ENCODE assay signal across 8 mouse cellular contexts in the genomic region with DNA sequence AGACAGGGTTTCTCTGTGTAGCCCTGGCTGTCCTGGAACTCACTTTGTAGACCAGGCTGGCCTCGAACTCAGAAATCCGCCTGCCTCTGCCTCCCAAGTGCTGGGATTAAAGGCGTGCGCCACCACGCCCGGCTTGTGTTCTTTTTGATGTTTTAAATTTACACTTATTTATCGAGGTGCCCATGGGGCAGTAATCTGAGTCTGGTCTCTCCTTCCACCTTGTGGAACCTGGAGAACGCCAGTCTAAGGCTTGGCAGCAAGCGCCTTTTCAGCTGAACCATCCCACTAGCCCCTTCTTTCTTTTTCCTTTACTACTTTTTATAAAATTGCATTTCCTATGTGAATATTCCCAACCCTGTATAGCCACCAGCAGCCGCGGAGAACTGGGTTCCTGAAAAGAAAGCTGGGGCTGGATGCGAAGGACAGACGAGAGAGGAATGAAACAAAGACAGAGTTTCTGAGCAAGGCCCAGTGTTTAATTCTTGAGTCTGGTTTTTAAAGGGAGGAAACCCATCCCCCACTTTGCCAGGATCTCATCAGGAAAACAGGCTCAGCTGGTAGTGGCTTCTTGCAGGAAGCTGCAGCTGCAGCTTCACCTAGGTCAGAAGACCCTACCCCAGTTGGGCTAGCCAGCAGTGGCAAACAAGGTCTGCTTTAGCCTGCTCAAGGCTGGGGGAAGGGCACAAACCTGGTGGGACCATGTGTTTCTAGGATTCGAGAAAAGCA. TPM values are rescaled to one million over a fixed set of nuclear protein-coding genes. Genes with fewer than 3 reads are reported as not detected.
DNase-seq lines count a peak whose midpoint lies in the region; ATAC-seq and TF ChIP-seq lines count a peak whose summit lies in the region.

No protein-coding gene starts in this region.

- H3K27ac ChIP-seq in heart, embryonic 11.5 days (ENCODE audit: low read depth, low read length): peak overlapping the region; percentile 35; the same call in 1 of the 2 replicates
- peak overlapping the region; percentile 66; the same call in 1 of the 2 replicates for H3K27ac ChIP-seq in ES-E14 (ENCODE audit: insufficient read depth, low read depth, low read length, poor library complexity, severe bottlenecking)
- peak overlapping the region; percentile 90; the same call in 1 of the 2 replicates for H3K27ac ChIP-seq in embryonic facial prominence, embryonic 13.5 days
- peak overlapping the region; percentile 41; the same call in 1 of the 2 replicates for H3K27ac ChIP-seq in intestine, embryonic 15.5 days
- no peak overlapping the region for H3K27ac ChIP-seq in midbrain, embryonic 11.5 days (ENCODE audit: low read depth, low read length)

- peak overlapping the region; percentile 77 for H3K4me3 ChIP-seq in heart, embryonic 11.5 days (ENCODE audit: low read depth, low read length)
- H3K4me3 ChIP-seq in ES-E14 (ENCODE audit: insufficient read depth in 1 of 2, low read depth in 1 of 2, low read length in 2 of 2, poor library complexity in 1 of 2, severe bottlenecking in 1 of 2): peak overlapping the region; percentile 77 to 88
- H3K4me3 ChIP-seq in embryonic facial prominence, embryonic 13.5 days: peak overlapping the region; percentile 77
- H3K4me3 ChIP-seq in intestine, embryonic 15.5 days (replicated peaks): peak overlapping the region; percentile 76
- peak overlapping the region; percentile 78 for H3K4me3 ChIP-seq in midbrain, embryonic 11.5 days (ENCODE audit: low read depth, low read length)

- H3K27me3 ChIP-seq in heart, embryonic 11.5 days (ENCODE audit: control insufficient read depth, insufficient read depth, low read length): no peaks in the 10 kb centered on the region; the same call in 1 of the 2 replicates
- peaks cover 3% of the 10 kb centered on the region; the same call in 1 of the 2 replicates for H3K27me3 ChIP-seq in embryonic facial prominence, embryonic 13.5 days
- no peaks in the 10 kb centered on the region for H3K27me3 ChIP-seq in intestine, embryonic 15.5 days (replicated peaks)
- no peaks in the 10 kb centered on the region for H3K27me3 ChIP-seq in midbrain, embryonic 11.5 days (ENCODE audit: control insufficient read depth, insufficient read depth, low read length)

- peak overlapping the region; percentile 79 for H3K4me2 ChIP-seq in heart, embryonic 11.5 days
- peak overlapping the region; percentile 71 for H3K4me2 ChIP-seq in embryonic facial prominence, embryonic 13.5 days
- H3K4me2 ChIP-seq in intestine, embryonic 15.5 days (replicated peaks): peak overlapping the region; percentile 65
- peak overlapping the region; percentile 44 for H3K4me2 ChIP-seq in midbrain, embryonic 11.5 days

- H3K36me3 ChIP-seq in heart, embryonic 11.5 days (ENCODE audit: control insufficient read depth, insufficient read depth, low read length): no peaks in the 10 kb centered on the region; the same call in 1 of the 2 replicates
- H3K36me3 ChIP-seq in ES-E14 (ENCODE audit: control insufficient read depth, insufficient read depth, low read length, poor library complexity, severe bottlenecking): peaks cover 3% of the 10 kb centered on the region
- H3K36me3 ChIP-seq in embryonic facial prominence, embryonic 13.5 days: peaks cover 23% of the 10 kb centered on the region
- H3K36me3 ChIP-seq in intestine, embryonic 15.5 days: peaks cover 4% of the 10 kb centered on the region; the same call in 1 of the 2 replicates
- H3K36me3 ChIP-seq in midbrain, embryonic 11.5 days (ENCODE audit: control insufficient read depth, insufficient read depth, low read length): no peaks in the 10 kb centered on the region; the same call in 1 of the 2 replicates

- in situ Hi-C loops in ES-E14 (cut with MboI; ENCODE audit: low sequenced_read_pairs in 2 of 2, unreplicated experiment in 2 of 2): no loop called here

- intact Hi-C loops in heart, postnatal 25 days (cut with DNase I): loop anchor here (2.0 kb wide), 1 partner anchor 29 kb away; no protein-coding TSS in a partner anchor

- H3K9me3 ChIP-seq in heart, embryonic 11.5 days (replicated peaks; ENCODE audit: control insufficient read depth, low read length): no peaks in the 10 kb centered on the region
- H3K9me3 ChIP-seq in ES-E14 (ENCODE audit: control insufficient read depth, insufficient read depth, low read depth, low read length): no peaks in the 10 kb centered on the region
- H3K9me3 ChIP-seq in embryonic facial prominence, embryonic 13.5 days: peaks cover 16% of the 10 kb centered on the region
- no peaks in the 10 kb centered on the region for H3K9me3 ChIP-seq in intestine, embryonic 15.5 days
- H3K9me3 ChIP-seq in midbrain, embryonic 11.5 days (ENCODE audit: control insufficient read depth, low read length): peaks cover 7% of the 10 kb centered on the region; the same call in 1 of the 2 replicates

- DNase-seq in heart, postnatal 25 days (ENCODE audit: low spot score): no peak
- DNase-seq in ES-E14 (ENCODE audit: low read depth, low spot score): no peak
- DNase-seq in midbrain, embryonic 11.5 days (ENCODE audit: low spot score, missing footprints): peak; percentile 89
- peak; percentile 28 for DNase-seq in thymus, postnatal 4 days
- DNase-seq in spleen, adult 18-20 months: no peak

- no peak for ATAC-seq in heart, embryonic 11.5 days (replicated peaks; ENCODE audit: insufficient number of reproducible peaks, low FRiP score, low TSS enrichment)
- no peak for ATAC-seq in embryonic facial prominence, embryonic 13.5 days (ENCODE audit: insufficient number of reproducible peaks, insufficient read depth, low FRiP score, low TSS enrichment, low read depth)
- ATAC-seq in intestine, embryonic 15.5 days: no peak
- ATAC-seq in midbrain, embryonic 11.5 days (ENCODE audit: low FRiP score): 0 out of 2 replicates have a peak, but pooled peaks have one; percentile 10

- H3K4me1 ChIP-seq in heart, embryonic 11.5 days (ENCODE audit: control insufficient read depth, insufficient read depth, low read length): 0 out of 2 replicates have a peak, but pooled peaks cover 8% of the 10 kb centered on the region
- H3K4me1 ChIP-seq in ES-E14 (ENCODE audit: control insufficient read depth in 2 of 2, insufficient read depth in 2 of 2, low read length in 2 of 2, poor library complexity in 1 of 2): peaks cover 3% of the 10 kb centered on the region in 2 experiments; a peak in 1 of 4 replicates
- H3K4me1 ChIP-seq in embryonic facial prominence, embryonic 13.5 days: peaks cover 15% of the 10 kb centered on the region
- H3K4me1 ChIP-seq in intestine, embryonic 15.5 days (replicated peaks): peaks cover 4% of the 10 kb centered on the region; the same call in 1 of the 2 replicates
- peaks cover 3% of the 10 kb centered on the region; the same call in 1 of the 2 replicates for H3K4me1 ChIP-seq in midbrain, embryonic 11.5 days (ENCODE audit: control insufficient read depth, insufficient read depth, low read length)

- WGBS in heart, embryonic 11.5 days (ENCODE audit: insufficient replicate concordance): 37% methylated on average over 13 of the region's 14 CpGs
- WGBS in embryonic facial prominence, embryonic 13.5 days: 34% methylated on average over 14 of the region's 14 CpGs
- WGBS in intestine, embryonic 15.5 days: 21% methylated on average over 14 of the region's 14 CpGs
- 46% methylated on average over 13 of the region's 14 CpGs for WGBS in midbrain, embryonic 11.5 days

- H3K9ac ChIP-seq in heart, embryonic 11.5 days (ENCODE audit: low read depth, low read length): peak overlapping the region; percentile 89
- H3K9ac ChIP-seq in ES-E14 (ENCODE audit: insufficient read depth, low read depth, low read length, poor library complexity, severe bottlenecking): peak overlapping the region; percentile 91
- peak overlapping the region; percentile 87 for H3K9ac ChIP-seq in embryonic facial prominence, embryonic 13.5 days
- peak overlapping the region; percentile 80 for H3K9ac ChIP-seq in intestine, embryonic 15.5 days
- H3K9ac ChIP-seq in midbrain, embryonic 11.5 days (ENCODE audit: low read length): peak overlapping the region; percentile 84

TF ChIP-seq in ES-E14, 5 proteins besides CTCF, POLR2A, EP300 and RAD21 (continues in another document):
- no peak for TF ChIP-seq CHD2 (IDR thresholded peaks at IDR 0.05; ENCODE audit: low read depth, low read length)
- TF ChIP-seq MAFK (IDR thresholded peaks at IDR 0.05; ENCODE audit: insufficient read depth, low read depth, low read length): no peak
- no peak for TF ChIP-seq ZNF384 (IDR thresholded peaks at IDR 0.05; ENCODE audit: low read depth, low read length)

RNA-seq across cellular contexts. Expression of gene Zfp961, which starts 0.8 kb away (rescaled TPM):
- 15.2 and 15.7 TPM in 2 replicates for polyA plus RNA-seq in heart, embryonic 11.5 days (2014; fragmentation: Nextera tagmentation; extraction: Ambion mirVana)
- total RNA-seq in heart, postnatal 25 days (2021): 1 to 10 TPM; 5.5 to 10.0 TPM
- total RNA-seq in ES-E14 (2012; rRNA removed): 50.8 and 79.0 TPM in 2 replicates
- polyA plus RNA-seq in embryonic facial prominence, embryonic 13.5 days (2015; fragmentation: Nextera tagmentation; extraction: Ambion mirVana): 18.9 and 21.3 TPM in 2 replicates
- 20.7 and 23.3 TPM in 2 replicates for polyA plus RNA-seq in intestine, embryonic 15.5 days (2015; fragmentation: Nextera tagmentation; extraction: Ambion mirVana)
- polyA plus RNA-seq in midbrain, embryonic 11.5 days (2014; fragmentation: Nextera tagmentation; extraction: Ambion mirVana): 25.7 and 28.4 TPM in 2 replicates

RNA-seq across cellular contexts. Expression of gene Zfp617, which starts 43.2 kb away (rescaled TPM):
- 34.4 and 36.4 TPM in 2 replicates for polyA plus RNA-seq in heart, embryonic 11.5 days (2014; fragmentation: Nextera tagmentation; extraction: Ambion mirVana)
- 10 to 100 TPM; 22.4 to 28.8 TPM for total RNA-seq in heart, postnatal 25 days (2021)
- 15.1 and 16.0 TPM in 2 replicates for total RNA-seq in ES-E14 (2012; rRNA removed)
- polyA plus RNA-seq in embryonic facial prominence, embryonic 13.5 days (2015; fragmentation: Nextera tagmentation; extraction: Ambion mirVana): 25.9 and 28.1 TPM in 2 replicates
- 18.4 and 20.0 TPM in 2 replicates for polyA plus RNA-seq in intestine, embryonic 15.5 days (2015; fragmentation: Nextera tagmentation; extraction: Ambion mirVana)
- polyA plus RNA-seq in midbrain, embryonic 11.5 days (2014; fragmentation: Nextera tagmentation; extraction: Ambion mirVana): 39.7 and 44.2 TPM in 2 replicates

RNA-seq across cellular contexts. Expression of gene Zfp882, which starts 43.2 kb away (rescaled TPM):
- 2.4 and 3.1 TPM in 2 replicates for polyA plus RNA-seq in heart, embryonic 11.5 days (2014; fragmentation: Nextera tagmentation; extraction: Ambion mirVana)
- total RNA-seq in heart, postnatal 25 days (2021): 1 to 10 TPM; 3.1 to 6.1 TPM
- 6.7 and 7.1 TPM in 2 replicates for total RNA-seq in ES-E14 (2012; rRNA removed)
- polyA plus RNA-seq in embryonic facial prominence, embryonic 13.5 days (2015; fragmentation: Nextera tagmentation; extraction: Ambion mirVana): 8.9 and 10.2 TPM in 2 replicates
- 3.8 and 4.4 TPM in 2 replicates for polyA plus RNA-seq in intestine, embryonic 15.5 days (2015; fragmentation: Nextera tagmentation; extraction: Ambion mirVana)
- polyA plus RNA-seq in midbrain, embryonic 11.5 days (2014; fragmentation: Nextera tagmentation; extraction: Ambion mirVana): 7.2 and 9.2 TPM in 2 replicates

RNA-seq across cellular contexts. Expression of gene Cyp4f18, which starts 57.8 kb away (rescaled TPM):
- polyA plus RNA-seq in heart, embryonic 11.5 days (2014; fragmentation: Nextera tagmentation; extraction: Ambion mirVana): 0.30 and 0.39 TPM in 2 replicates
- total RNA-seq in heart, postnatal 25 days (2021): under 1 TPM; 0.70 to 0.73 TPM
- total RNA-seq in ES-E14 (2012; rRNA removed): 0.18 and 0.32 TPM in 2 replicates
- polyA plus RNA-seq in embryonic facial prominence, embryonic 13.5 days (2015; fragmentation: Nextera tagmentation; extraction: Ambion mirVana): 0.34 and 0.56 TPM in 2 replicates
- polyA plus RNA-seq in intestine, embryonic 15.5 days (2015; fragmentation: Nextera tagmentation; extraction: Ambion mirVana): 2.6 and 2.8 TPM in 2 replicates
- 0.22 and 0.41 TPM in 2 replicates for polyA plus RNA-seq in midbrain, embryonic 11.5 days (2014; fragmentation: Nextera tagmentation; extraction: Ambion mirVana)

Comparison
In these comparisons a context has a peak if more than half of its experiments do, and no peak if none do; other contexts are left out.
1. DNase-seq: peak in midbrain, embryonic 11.5 days (single experiment) and thymus, postnatal 4 days (single experiment); none in heart, postnatal 25 days (single experiment), ES-E14 (single experiment) and spleen, adult 18-20 months (0 of 2).
2. Peak in every context shown above with its lines, with median percentiles within 50 percentile points of each other: H3K4me2 ChIP-seq, H3K4me3 ChIP-seq and H3K9ac ChIP-seq.